Mouse (Mus musculus) gastrocnemius, adult 2 months (tissue): ENCODE measurements around the gene Kpna7. TPM values are rescaled to one million over a fixed set of nuclear protein-coding genes. Genes with fewer than 3 reads are reported as not detected.
"Not testable (repeated sequence)": the region's sequence is repeated elsewhere in the genome, so short reads cannot be mapped to it uniquely, and the experiment has no call there.

ENCODE experiments used
- DNase-seq: peaks from one replicate; pipeline ENCODE4 v3.0.0; 2022
- H3K27ac ChIP-seq: fragments of 200-600 bp; 2 replicates; pipeline ENCODE4 v1.8.1; 2022; ENCODE audit warnings: mild to moderate bottlenecking
- H3K4me3 ChIP-seq: fragments of 200-600 bp; 2 replicates; pipeline ENCODE4 v1.8.1; 2022; ENCODE audit warnings: mild to moderate bottlenecking, moderate library complexity
- CTCF ChIP-seq: fragments of 200-600 bp; IDR thresholded peaks from 2 replicates; pipeline ENCODE4 v1.8.1; 2022; ENCODE audit warnings: antibody characterized with exemption, mild to moderate bottlenecking, moderate library complexity
- intact Hi-C: fragments of 180-260 bp; cut with DNase I; formaldehyde crosslinking; loops from one replicate; pipeline ENCODE4 v1.15.1; 2025
- total RNA-seq, 2 experiments: library from RNA; stranded (reverse); gene quantifications; 2 replicates each; pipeline ENCODE4 v1.2.3; 2021

Kpna7 gene
- total RNA-seq, 2 experiments from 2014 or later, result not detected

- DNase-seq, result no peak
- Histone ChIP-seq H3K27ac (no peak overlapping the region), H3K4me3 (no peak overlapping the region)
- intact Hi-C loops, result loop anchor here (10.0 kb wide), 1 partner anchor 145 kb away; the partner anchor contains the start of gene Zfp655
- no peak for TF ChIP-seq CTCF
Observed at GRCm38 (mm10) chr5:145089878-145090277, 6.0 kb upstream of the Kpna7 start.

GRCm38 (mm10) chr5:145088186-145088585 lies 4.4 kb upstream of the Kpna7 start:
- intact Hi-C loops, result loop anchor here (10.0 kb wide), 1 partner anchor 147 kb away; the partner anchor contains the start of gene Zfp655
- Histone ChIP-seq H3K27ac (no peak overlapping the region), H3K4me3 (no peak overlapping the region)
- TF ChIP-seq CTCF, result 0 out of 2 replicates have a peak, but pooled peaks have one; percentile 6
- DNase-seq, result no peak

GRCm38 (mm10) chr5:145084822-145085221 lies 992 bp upstream of the Kpna7 start:
- intact Hi-C loops, result loop anchor here (10.0 kb wide), 1 partner anchor 150 kb away; the partner anchor contains the start of gene Zfp655
- no peak for TF ChIP-seq CTCF

GRCm38 (mm10) chr5:145083201-145083600 lies 629 bp downstream of the Kpna7 start:
- DNase-seq, result not testable (repeated sequence)
- peak overlapping the region; percentile 92 for H3K27ac ChIP-seq
- intact Hi-C loops, result loop anchor here (10.0 kb wide), 1 partner anchor 152 kb away; the partner anchor contains the start of gene Zfp655
- peak overlapping the region; percentile 96 for H3K4me3 ChIP-seq

More at GRCm38 (mm10) chr5:145084822-145085221, 992 bp upstream of the Kpna7 start:
- H3K4me3 ChIP-seq, result peak overlapping the region; percentile 96
- H3K27ac ChIP-seq, result no peak overlapping the region; the same call in 1 of the 2 replicates
- DNase-seq, result no peak

GRCm38 (mm10) chr5:145081866-145082613 lies 1.8 kb downstream of the Kpna7 start:
- H3K4me3 ChIP-seq, result no peak overlapping the region
- H3K27ac ChIP-seq, result no peak overlapping the region
- no peak for TF ChIP-seq CTCF
- DNase-seq, result no peak
- intact Hi-C loops, result loop anchor here (10.0 kb wide), 1 partner anchor 153 kb away; the partner anchor contains the start of gene Zfp655

- DNase-seq, result no peak
- TF ChIP-seq CTCF, result no peak
- no peak overlapping the region for H3K4me3 ChIP-seq
- H3K27ac ChIP-seq, result no peak overlapping the region
- intact Hi-C loops, result no loop called here
Observed at GRCm38 (mm10) chr5:145075081-145075480, 8.7 kb downstream of the Kpna7 start.

GRCm38 (mm10) chr5:145071342-145071741 lies 12.5 kb downstream of the Kpna7 start:
- intact Hi-C loops, result no loop called here
- TF ChIP-seq CTCF, result no peak

GRCm38 (mm10) chr5:145069707-145070106 lies 14.1 kb downstream of the Kpna7 start:
- intact Hi-C loops, result no loop called here
- peak; percentile 71 for DNase-seq

More at GRCm38 (mm10) chr5:145071342-145071741, 12.5 kb downstream of the Kpna7 start:
- no peak overlapping the region for H3K4me3 ChIP-seq
- H3K27ac ChIP-seq, result no peak overlapping the region
- DNase-seq, result no peak

GRCm38 (mm10) chr5:145068863-145069262 lies 15.0 kb downstream of the Kpna7 start:
- intact Hi-C loops, result no loop called here
- no peak for DNase-seq
- Histone ChIP-seq H3K27ac (no peak overlapping the region), H3K4me3 (no peak overlapping the region)
- no peak for TF ChIP-seq CTCF

More at GRCm38 (mm10) chr5:145069707-145070106, 14.1 kb downstream of the Kpna7 start:
- Histone ChIP-seq H3K27ac (no peak overlapping the region), H3K4me3 (no peak overlapping the region)
- TF ChIP-seq CTCF, result peak; percentile 93

GRCm38 (mm10) chr5:145064765-145065340 lies 19.0 kb downstream of the Kpna7 start:
- TF ChIP-seq CTCF, result no peak
- intact Hi-C loops, result no loop called here
- no peak overlapping the region for H3K27ac ChIP-seq
- no peak overlapping the region for H3K4me3 ChIP-seq
- no peak for DNase-seq

GRCm38 (mm10) chr5:145059524-145059923 lies 24.3 kb downstream of the Kpna7 start:
- no peak for DNase-seq
- H3K27ac ChIP-seq, result no peak overlapping the region
- intact Hi-C loops, result no loop called here
- no peak for TF ChIP-seq CTCF
- no peak overlapping the region for H3K4me3 ChIP-seq

- Histone ChIP-seq H3K27ac (no peak overlapping the region), H3K4me3 (no peak overlapping the region)
- TF ChIP-seq CTCF, result peak; percentile 7; the same call in 1 of the 2 replicates
- intact Hi-C loops, result no loop called here
- DNase-seq, result no peak
Observed at GRCm38 (mm10) chr5:145058722-145059121, 25.1 kb downstream of the Kpna7 start.

- intact Hi-C loops, result no loop called here
- no peak for TF ChIP-seq CTCF
Observed at GRCm38 (mm10) chr5:145057907-145058306, 25.9 kb downstream of the Kpna7 start.

GRCm38 (mm10) chr5:145054187-145054586 lies 29.6 kb downstream of the Kpna7 start:
- intact Hi-C loops, DNase-seq, H3K27ac ChIP-seq, H3K4me3 ChIP-seq: not testable (repeated sequence)

More at GRCm38 (mm10) chr5:145057907-145058306, 25.9 kb downstream of the Kpna7 start:
- no peak overlapping the region for H3K4me3 ChIP-seq
- no peak overlapping the region for H3K27ac ChIP-seq
- DNase-seq, result no peak

- intact Hi-C loops, H3K4me3 ChIP-seq, DNase-seq, H3K27ac ChIP-seq: not testable (repeated sequence)
Observed at GRCm38 (mm10) chr5:145042690-145043089, 41.1 kb downstream of the Kpna7 start, which contains the start of gene 1700018F24Rik. Gene 1700018F24Rik, plus strand, starts transcription at chr5:145042990.
